Mouse (Mus musculus) erythroblast, embryonic 14.5 days (primary cell): ENCODE measurements around the gene Ldlr.

ENCODE experiments used
- GATA1 ChIP-seq: IDR thresholded peaks from 2 replicates; pipeline ENCODE4 v1.6.1; 2012; ENCODE audit warnings: low read length, inconsistent platforms, mixed read lengths
- TAL1 ChIP-seq: IDR thresholded peaks from 3 replicates; pipeline ENCODE4 v1.6.1; 2012; ENCODE audit warnings: low read length, inconsistent platforms, mixed read lengths

- no peak for TF ChIP-seq GATA1
- TF ChIP-seq TAL1 = no peak
Observed at GRCm38 (mm10) chr9:21788234-21788633, 65.0 kb downstream of the Ldlr start.
